9 mouse cellular contexts compared by ENCODE assay signal in genomic region chr15:103503660-103504059, GRCm38 (mm10). TPM values are rescaled to one million over a fixed set of nuclear protein-coding genes. Genes with fewer than 3 reads are reported as not detected.
DNase-seq lines count a peak whose midpoint lies in the region; ATAC-seq lines count a peak whose summit lies in the region.
"Had no signal": no experiment of that assay in that cellular context is flagged by ENCODE, and none has a peak within 500 bp of the region (broad histone marks: within the 10 kb centered on the region; RNA-seq: fewer than 3 reads in every experiment).

No protein-coding gene starts in this region.

- H3K9ac ChIP-seq in neural tube, embryonic 15.5 days (replicated peaks) = peak overlapping the region; percentile 91

- H3K4me2 ChIP-seq in neural tube, embryonic 15.5 days = peak overlapping the region; percentile 82

- H3K27ac ChIP-seq in neural tube, embryonic 15.5 days (replicated peaks) = peak overlapping the region; percentile 87

- intact Hi-C loops in left cerebral cortex, postnatal 36 days (cut with DNase I) = no loop called here

- peak; percentile 60 for ATAC-seq in neural tube, embryonic 15.5 days (ENCODE audit: low FRiP score)

- no peaks in the 10 kb centered on the region for H3K9me3 ChIP-seq in neural tube, embryonic 15.5 days (replicated peaks)

- 30% methylated on average over 12 of the region's 12 CpGs for WGBS in neural tube, embryonic 15.5 days

- peak; percentile 20 for DNase-seq in embryo, embryonic 11 days
- no peak for DNase-seq in embryo, embryonic 10.5 days (ENCODE audit: low spot score)
- DNase-seq in right cerebral cortex, adult 18-20 months = peak; percentile 32
- no peak for DNase-seq in right cerebral cortex, postnatal 36 days (ENCODE audit: low spot score in 2 of 2)
- peak; percentile 48 to 58 for DNase-seq in left cerebral cortex, postnatal 36 days (ENCODE audit: low spot score in 2 of 2)
- DNase-seq in urinary bladder, adult 2 months (ENCODE audit: low spot score) = no peak
- DNase-seq in kidney, postnatal 25 days = no peak

- H3K27me3 ChIP-seq in neural tube, embryonic 15.5 days (replicated peaks) = no peaks in the 10 kb centered on the region

- no peaks in the 10 kb centered on the region for H3K36me3 ChIP-seq in neural tube, embryonic 15.5 days

- peaks cover 53% of the 10 kb centered on the region for H3K4me1 ChIP-seq in neural tube, embryonic 15.5 days

- H3K4me3 ChIP-seq in neural tube, embryonic 15.5 days (replicated peaks) = peak overlapping the region; percentile 72

RNA-seq across cellular contexts. Expression of gene Pde1b, which starts 0.8 kb away (rescaled TPM):
- total RNA-seq in left cerebral cortex, postnatal 36 days (2021) = 100 to 1,000 TPM; 160 to 189 TPM
- polyA plus RNA-seq in neural tube, embryonic 15.5 days (2015; fragmentation: Nextera tagmentation; extraction: Ambion mirVana) = 77.9 and 89.8 TPM in 2 replicates
- 12.9 TPM in 2 replicates for polyA plus RNA-seq in urinary bladder, adult 2 months (2012; rRNA removed)

RNA-seq across cellular contexts. Expression of gene Ppp1r1a, which starts 34.1 kb away (rescaled TPM):
- total RNA-seq in left cerebral cortex, postnatal 36 days (2021) = 100 to 1,000 TPM; 148 to 164 TPM
- polyA plus RNA-seq in neural tube, embryonic 15.5 days (2015; fragmentation: Nextera tagmentation; extraction: Ambion mirVana) = 94.4 and 118 TPM in 2 replicates
- polyA plus RNA-seq in urinary bladder, adult 2 months (2012; rRNA removed) = 14.6 and 16.4 TPM in 2 replicates
- total RNA-seq: neutrophil, adult 5-6 weeks had no signal

RNA-seq across cellular contexts. Expression of gene Nckap1l, which starts 50.1 kb away (rescaled TPM):
- 1 to 10 TPM; 9.4 to 9.9 TPM for total RNA-seq in left cerebral cortex, postnatal 36 days (2021)
- 1.9 and 5.6 TPM in 2 replicates for polyA plus RNA-seq in neural tube, embryonic 15.5 days (2015; fragmentation: Nextera tagmentation; extraction: Ambion mirVana)
- polyA plus RNA-seq in urinary bladder, adult 2 months (2012; rRNA removed) = 6.0 and 7.8 TPM in 2 replicates

RNA-seq across cellular contexts. Expression of gene Gtsf2, which starts 55.4 kb away (rescaled TPM):
- total RNA-seq in left cerebral cortex, postnatal 36 days (2021) = not detected
- polyA plus RNA-seq in neural tube, embryonic 15.5 days (2015; fragmentation: Nextera tagmentation; extraction: Ambion mirVana) = not detected in 2 replicates
- not detected in 2 replicates for polyA plus RNA-seq in urinary bladder, adult 2 months (2012; rRNA removed)
- total RNA-seq: neutrophil, adult 5-6 weeks had no signal

Comparison
In these comparisons a context has a peak if more than half of its experiments do, and no peak if none do; other contexts are left out.
1. DNase-seq: peak in embryo, embryonic 11 days (single experiment), right cerebral cortex, adult 18-20 months (single experiment) and left cerebral cortex, postnatal 36 days (2 of 2); none in embryo, embryonic 10.5 days (single experiment), right cerebral cortex, postnatal 36 days (0 of 2), urinary bladder, adult 2 months (single experiment) and kidney, postnatal 25 days (0 of 2).